Mouse (Mus musculus) limb, embryonic 15.5 days (tissue): ENCODE measurements around the gene Eral1. TPM values are rescaled to one million over a fixed set of nuclear protein-coding genes. Genes with fewer than 3 reads are reported as not detected.
A peak's percentile ranks its signal among the peaks of the same experiment; 100 is the strongest.

Experiments
- ATAC-seq: fragments of 200-750 bp; cut with Nextera tagmentation; 2 replicates; pipeline ENCODE4 v1.8.0; 2017; ENCODE audit warnings: low read depth, moderate TSS enrichment; ENCODE audit not compliant: insufficient number of reproducible peaks, low FRiP score, low TSS enrichment
- H3K27ac ChIP-seq: fragments of 300-500 bp; sonication (generic); 2 replicates; pipeline ENCODE4 v1.5.1; 2015; ENCODE audit warnings: moderate library complexity, mild to moderate bottlenecking, inconsistent platforms
- H3K27me3 ChIP-seq: fragments of 300-500 bp; sonication (generic); 2 replicates; pipeline ENCODE4 v1.6.1; 2015; ENCODE audit warnings: inconsistent platforms
- H3K36me3 ChIP-seq: fragments of 300-500 bp; sonication (generic); 2 replicates; pipeline ENCODE4 v1.6.1; 2015; ENCODE audit warnings: inconsistent platforms
- H3K4me1 ChIP-seq: fragments of 300-500 bp; sonication (generic); 2 replicates; pipeline ENCODE4 v1.6.1; 2015; ENCODE audit warnings: inconsistent platforms
- H3K4me2 ChIP-seq: fragments of 300-500 bp; sonication (generic); 2 replicates; pipeline ENCODE4 v1.6.1; 2015; ENCODE audit warnings: mild to moderate bottlenecking, inconsistent platforms
- H3K4me3 ChIP-seq: fragments of 300-500 bp; sonication (generic); 2 replicates; pipeline ENCODE4 v1.5.1; 2015; ENCODE audit warnings: mild to moderate bottlenecking, inconsistent platforms
- H3K9ac ChIP-seq: fragments of 300-500 bp; sonication (generic); 2 replicates; pipeline ENCODE4 v1.6.1; 2015; ENCODE audit warnings: inconsistent platforms
- H3K9me3 ChIP-seq: fragments of 300-500 bp; sonication (generic); 2 replicates; pipeline ENCODE4 v1.6.1; 2016; ENCODE audit warnings: inconsistent platforms
- WGBS: fragments of 180-500 bp; shearing (Covaris S2); methylation state at CpG from one replicate; pipeline ENCODE4 v1.1.7; 2015; 5-methylcytosine and 5-hydroxymethylcytosine counted together
- polyA plus RNA-seq: library from polyadenylated mRNA; unstranded; fragments of >200 nt; fragmentation: Nextera tagmentation; extraction: Ambion mirVana; gene quantifications from 2 replicates; pipeline ENCODE4 v1.2.1, GENCODE M21; 2015

Gene Eral1
- polyA plus RNA-seq, 1 experiment from 2014 or later = 30.6 TPM

GRCm38 (mm10) chr11:78114676-78115366 is 34.6 kb upstream of the Eral1 start:
- no peak for ATAC-seq
- no peaks in the 10 kb centered on the region for H3K9me3 ChIP-seq
- H3K36me3 ChIP-seq = no peaks in the 10 kb centered on the region
- 5% methylated on average over 19 of the region's 19 CpGs for WGBS
- H3K9ac ChIP-seq = peak overlapping the region; percentile 61
- peak overlapping the region; percentile 75 for H3K4me2 ChIP-seq
- H3K4me3 ChIP-seq = peak overlapping the region; percentile 66
- H3K4me1 ChIP-seq = peaks cover 21% of the 10 kb centered on the region
- peak overlapping the region; percentile 82 for H3K27ac ChIP-seq
- H3K27me3 ChIP-seq = no peaks in the 10 kb centered on the region

GRCm38 (mm10) chr11:78113616-78114015 is 33.4 kb upstream of the Eral1 start:
- H3K4me1 ChIP-seq = peaks cover 21% of the 10 kb centered on the region
- no peak overlapping the region for H3K4me3 ChIP-seq
- H3K9ac ChIP-seq = no peak overlapping the region
- no peak overlapping the region for H3K4me2 ChIP-seq
- no peak for ATAC-seq
- WGBS = 83% methylated on average over 2 of the region's 2 CpGs
- no peaks in the 10 kb centered on the region for H3K36me3 ChIP-seq
- no peaks in the 10 kb centered on the region for H3K9me3 ChIP-seq
- H3K27me3 ChIP-seq = no peaks in the 10 kb centered on the region
- no peak overlapping the region for H3K27ac ChIP-seq

- Histone ChIP-seq H3K4me3 (no peak overlapping the region), H3K4me2 (no peak overlapping the region), H3K27me3 (no peaks in the 10 kb centered on the region), H3K4me1 (no peaks in the 10 kb centered on the region), H3K27ac (no peak overlapping the region), H3K9me3 (no peaks in the 10 kb centered on the region), H3K9ac (no peak overlapping the region), H3K36me3 (peaks cover 15% of the 10 kb centered on the region)
- no peak for ATAC-seq
- 88% methylated on average over 5 of the region's 5 CpGs for WGBS
Measured at GRCm38 (mm10) chr11:78104501-78104900, 24.3 kb upstream of the Eral1 start.

- H3K4me1 ChIP-seq = no peaks in the 10 kb centered on the region
- H3K27me3 ChIP-seq = no peaks in the 10 kb centered on the region
- H3K9me3 ChIP-seq = no peaks in the 10 kb centered on the region
- WGBS = 67% methylated on average over 5 of the region's 5 CpGs
- ATAC-seq = no peak
- no peak overlapping the region for H3K4me3 ChIP-seq
- no peak overlapping the region for H3K9ac ChIP-seq
- H3K27ac ChIP-seq = no peak overlapping the region
- H3K36me3 ChIP-seq = peaks cover 15% of the 10 kb centered on the region
- no peak overlapping the region for H3K4me2 ChIP-seq
Measured at GRCm38 (mm10) chr11:78102958-78103747, 23.0 kb upstream of the Eral1 start.

- no peak for ATAC-seq
- Histone ChIP-seq H3K4me1 (no peaks in the 10 kb centered on the region), H3K27ac (no peak overlapping the region), H3K4me3 (no peak overlapping the region), H3K36me3 (peaks cover 11% of the 10 kb centered on the region), H3K9me3 (no peaks in the 10 kb centered on the region), H3K9ac (no peak overlapping the region), H3K4me2 (no peak overlapping the region), H3K27me3 (no peaks in the 10 kb centered on the region)
- WGBS = 89% methylated on average over 5 of the region's 5 CpGs
Measured at GRCm38 (mm10) chr11:78102142-78102541, 22.0 kb upstream of the Eral1 start.

- H3K4me2 ChIP-seq = no peak overlapping the region
- no peaks in the 10 kb centered on the region for H3K27me3 ChIP-seq
- H3K36me3 ChIP-seq = no peaks in the 10 kb centered on the region; the same call in none of the 2 replicates
- 88% methylated on average over 11 of the region's 11 CpGs for WGBS
- no peaks in the 10 kb centered on the region for H3K9me3 ChIP-seq
- no peak overlapping the region for H3K27ac ChIP-seq
- no peak overlapping the region for H3K9ac ChIP-seq
- no peak for ATAC-seq
- H3K4me1 ChIP-seq = peaks cover 3% of the 10 kb centered on the region
- no peak overlapping the region for H3K4me3 ChIP-seq
Measured at GRCm38 (mm10) chr11:78100746-78101145, 20.6 kb upstream of the Eral1 start.

- H3K4me2 ChIP-seq = no peak overlapping the region
- 61% methylated on average over 3 of the region's 3 CpGs for WGBS
- H3K9ac ChIP-seq = no peak overlapping the region
- H3K27ac ChIP-seq = no peak overlapping the region
- no peaks in the 10 kb centered on the region for H3K27me3 ChIP-seq
- ATAC-seq = no peak
- no peak overlapping the region for H3K4me3 ChIP-seq
- peaks cover 7% of the 10 kb centered on the region for H3K4me1 ChIP-seq
- no peaks in the 10 kb centered on the region; the same call in none of the 2 replicates for H3K36me3 ChIP-seq
- H3K9me3 ChIP-seq = no peaks in the 10 kb centered on the region
Measured at GRCm38 (mm10) chr11:78097077-78097476, 16.9 kb upstream of the Eral1 start.

- no peaks in the 10 kb centered on the region; the same call in 1 of the 2 replicates for H3K36me3 ChIP-seq
- no peak for ATAC-seq
- H3K9ac ChIP-seq = peak overlapping the region; percentile 63
- H3K27me3 ChIP-seq = no peaks in the 10 kb centered on the region
- peaks cover 7% of the 10 kb centered on the region for H3K4me1 ChIP-seq
- H3K4me3 ChIP-seq = peak overlapping the region; percentile 74
- H3K27ac ChIP-seq = peak overlapping the region; percentile 65; the same call in 1 of the 2 replicates
- H3K4me2 ChIP-seq = peak overlapping the region; percentile 59
- WGBS = 22% methylated on average over 5 of the region's 5 CpGs
- H3K9me3 ChIP-seq = no peaks in the 10 kb centered on the region
Measured at GRCm38 (mm10) chr11:78095144-78095516, 14.9 kb upstream of the Eral1 start.

GRCm38 (mm10) chr11:78094504-78095143 is 14.4 kb upstream of the Eral1 start, which contains the start of gene Fam222b:
Gene Fam222b (plus strand): TSS chr11:78094660.
- H3K27ac ChIP-seq = peak within 1 kb of the TSS; percentile 65
- H3K4me2 ChIP-seq = peak within 1 kb of the TSS; percentile 59
- under 1% methylated on average over 38 of the region's 38 CpGs for WGBS
- ATAC-seq = peak; percentile 88
- no peaks in the 10 kb centered on the region for H3K27me3 ChIP-seq
- H3K36me3 ChIP-seq = no peaks in the 10 kb centered on the region; the same call in 1 of the 2 replicates
- peak within 1 kb of the TSS; percentile 74 for H3K4me3 ChIP-seq
- peak within 1 kb of the TSS; percentile 63 for H3K9ac ChIP-seq
- H3K4me1 ChIP-seq = peaks cover 7% of the 10 kb centered on the region
- no peaks in the 10 kb centered on the region for H3K9me3 ChIP-seq

- Histone ChIP-seq H3K4me2 (peak overlapping the region; percentile 59), H3K27me3 (no peaks in the 10 kb centered on the region), H3K4me1 (peaks cover 7% of the 10 kb centered on the region), H3K4me3 (peak overlapping the region; percentile 74), H3K9me3 (no peaks in the 10 kb centered on the region), H3K27ac (peak overlapping the region; percentile 65), H3K9ac (peak overlapping the region; percentile 63; the same call in 1 of the 2 replicates), H3K36me3 (no peaks in the 10 kb centered on the region)
- no peak for ATAC-seq
- 50% methylated on average over 11 of the region's 11 CpGs for WGBS
Measured at GRCm38 (mm10) chr11:78094137-78094503, 13.9 kb upstream of the Eral1 start.

- Histone ChIP-seq H3K9me3 (no peaks in the 10 kb centered on the region), H3K4me3 (no peak overlapping the region), H3K4me2 (no peak overlapping the region), H3K36me3 (no peaks in the 10 kb centered on the region), H3K27ac (no peak overlapping the region), H3K4me1 (no peaks in the 10 kb centered on the region), H3K27me3 (no peaks in the 10 kb centered on the region), H3K9ac (no peak overlapping the region)
- WGBS = 80% methylated on average over 5 of the region's 5 CpGs
- ATAC-seq = no peak
Measured at GRCm38 (mm10) chr11:78087756-78088281, 7.6 kb upstream of the Eral1 start.
